Comparison of ENCODE assay signal across 7 mouse cellular contexts in genomic region chr7:35556205-35556603, GRCm38 (mm10). TPM values are rescaled to one million over a fixed set of nuclear protein-coding genes. Genes with fewer than 3 reads are reported as not detected.
DNase-seq lines count a peak whose midpoint lies in the region; ATAC-seq and TF ChIP-seq lines count a peak whose summit lies in the region.

TSS of gene Nudt19 (minus strand) at chr7:35556304.

- dilution Hi-C loops in CH12.LX (cut with MboI; ENCODE audit: extremely low pct_ligation_motif_present, extremely low pct_unique_long_range_greater_than_20kb, low sequenced_read_pairs), result no loop called here

- no peaks in the 10 kb centered on the region for H3K79me2 ChIP-seq in CH12.LX (replicated peaks; ENCODE audit: control insufficient read depth, extremely low read depth, insufficient read depth, poor library complexity, severe bottlenecking)

- H3K4me3 ChIP-seq in CH12.LX (replicated peaks in 1 of 3; ENCODE audit: low read depth in 2 of 3, low read length in 2 of 3, poor library complexity in 1 of 3), result peak within 1 kb of the TSS; percentile 86 to 94 (median 88)
- H3K4me3 ChIP-seq in G1E (ENCODE audit: low read depth, low read length), result peak within 1 kb of the TSS; percentile 87
- H3K4me3 ChIP-seq in forebrain, embryonic 14.5 days (ENCODE audit: low read depth, low read length), result peak within 1 kb of the TSS; percentile 77
- peak within 1 kb of the TSS; percentile 55 for H3K4me3 ChIP-seq in hindbrain, embryonic 12.5 days
- H3K4me3 ChIP-seq in liver, embryonic 14.5 days (ENCODE audit: insufficient read depth in 1 of 2, low read depth in 2 of 2, low read length in 2 of 2), result peak within 1 kb of the TSS; percentile 76 to 79

- TF ChIP-seq EP300 in CH12.LX (IDR thresholded peaks at IDR 0.05; ENCODE audit: low read length), result no peak
- TF ChIP-seq EP300 in liver, embryonic 14.5 days (IDR thresholded peaks at IDR 0.05; ENCODE audit: low read depth), result no peak

- H3K36me3 ChIP-seq in CH12.LX (replicated peaks in 1 of 2; ENCODE audit: control insufficient read depth in 1 of 2, insufficient read depth in 1 of 2, low read length in 1 of 2), result peaks cover 2 to 14% of the 10 kb centered on the region in 2 experiments
- H3K36me3 ChIP-seq in G1E (replicated peaks), result peaks cover 20% of the 10 kb centered on the region
- H3K36me3 ChIP-seq in forebrain, embryonic 14.5 days (ENCODE audit: control insufficient read depth, insufficient read depth, low read length), result 0 out of 2 replicates have a peak, but pooled peaks cover 4% of the 10 kb centered on the region
- 0 out of 2 replicates have a peak, but pooled peaks cover 5% of the 10 kb centered on the region for H3K36me3 ChIP-seq in hindbrain, embryonic 12.5 days
- peaks cover 11% of the 10 kb centered on the region for H3K36me3 ChIP-seq in liver, embryonic 14.5 days (replicated peaks; ENCODE audit: control insufficient read depth, insufficient read depth, low read depth)

- no peak for DNase-seq in CH12.LX (ENCODE audit: extremely low read depth)
- no peak for DNase-seq in G1E (ENCODE audit: low spot score)
- DNase-seq in forebrain, embryonic 14.5 days (ENCODE audit: low spot score), result no peak
- no peak for DNase-seq in liver, embryonic 14.5 days (ENCODE audit: low read depth in 3 of 3, low spot score in 3 of 3)
- DNase-seq in right cerebral cortex, postnatal 25 days, result no peak

- H3K4me1 ChIP-seq in CH12.LX (ENCODE audit: control insufficient read depth in 1 of 2, insufficient read depth in 2 of 2) (peaks cover 0 to 14% of the 10 kb centered on the region in 2 experiments; a peak in 3 of 4 replicates), G1E (ENCODE audit: insufficient read depth, low read depth, low read length) (peaks cover 77% of the 10 kb centered on the region)
- H3K4me1 ChIP-seq in forebrain, embryonic 14.5 days (ENCODE audit: control insufficient read depth, insufficient read depth, low read length), result no peaks in the 10 kb centered on the region
- H3K4me1 ChIP-seq in hindbrain, embryonic 12.5 days, result peaks cover 12% of the 10 kb centered on the region
- peaks cover 61 to 64% of the 10 kb centered on the region in 2 experiments for H3K4me1 ChIP-seq in liver, embryonic 14.5 days (replicated peaks; ENCODE audit: control insufficient read depth in 2 of 2, insufficient read depth in 2 of 2, low read length in 1 of 2)

- no peak for ATAC-seq in G1E (ENCODE audit: extremely low read depth, insufficient number of reproducible peaks, low FRiP score, poor library complexity, severe bottlenecking)
- no peak for ATAC-seq in forebrain, embryonic 14.5 days
- ATAC-seq in hindbrain, embryonic 12.5 days (ENCODE audit: low FRiP score), result no peak
- ATAC-seq in liver, embryonic 14.5 days (ENCODE audit: insufficient read depth), result no peak
- ATAC-seq in frontal cortex, adult (ENCODE audit: low TSS enrichment), result no peak

- H3K9me3 ChIP-seq in CH12.LX (replicated peaks; ENCODE audit: low read length) (no peaks in the 10 kb centered on the region), G1E (replicated peaks) (no peaks in the 10 kb centered on the region)
- H3K9me3 ChIP-seq in forebrain, embryonic 14.5 days (replicated peaks; ENCODE audit: control insufficient read depth, low read length), result no peaks in the 10 kb centered on the region
- H3K9me3 ChIP-seq in hindbrain, embryonic 12.5 days (replicated peaks), result no peaks in the 10 kb centered on the region
- H3K9me3 ChIP-seq in liver, embryonic 14.5 days (ENCODE audit: control insufficient read depth, low read length), result no peaks in the 10 kb centered on the region

- in situ Hi-C loops in CH12.LX (cut with MboI; ENCODE audit: low pct_ligation_motif_present, low pct_unique_long_range_greater_than_20kb, low sequenced_read_pairs), result loop anchor here (25.0 kb wide), 1 partner anchor 169 kb away; the partner anchor contains the start of genes Cep89 and Faap24

- TF ChIP-seq CTCF in CH12.LX (conservative IDR thresholded peaks at IDR 0.05 in 1 of 2, IDR thresholded peaks at IDR 0.05 in 1 of 2; ENCODE audit: low read depth in 2 of 2, low read length in 2 of 2) (no peak), G1E (IDR thresholded peaks at IDR 0.05; ENCODE audit: low read depth, low read length) (no peak)
- TF ChIP-seq CTCF in liver, embryonic 14.5 days (IDR thresholded peaks at IDR 0.05; ENCODE audit: low read depth), result no peak

- peaks cover 6% of the 10 kb centered on the region for H3K27me3 ChIP-seq in CH12.LX (replicated peaks)
- no peaks in the 10 kb centered on the region for H3K27me3 ChIP-seq in G1E (ENCODE audit: insufficient read depth, low read length)
- H3K27me3 ChIP-seq in forebrain, embryonic 14.5 days (replicated peaks; ENCODE audit: control insufficient read depth, insufficient read depth, low read length), result no peaks in the 10 kb centered on the region
- H3K27me3 ChIP-seq in hindbrain, embryonic 12.5 days, result no peaks in the 10 kb centered on the region
- no peaks in the 10 kb centered on the region for H3K27me3 ChIP-seq in liver, embryonic 14.5 days (ENCODE audit: control insufficient read depth, insufficient read depth, low read length)

- WGBS in forebrain, embryonic 14.5 days, result 65% methylated on average over 4 of the region's 4 CpGs
- WGBS in hindbrain, embryonic 12.5 days, result 81% methylated on average over 4 of the region's 4 CpGs
- 36% methylated on average over 4 of the region's 4 CpGs for WGBS in liver, embryonic 14.5 days (ENCODE audit: insufficient replicate concordance)

- no peak for TF ChIP-seq POLR2A in CH12.LX (IDR thresholded peaks at IDR 0.05; ENCODE audit: low read depth, low read length)

- TF ChIP-seq RAD21 in CH12.LX (IDR thresholded peaks at IDR 0.05; ENCODE audit: low read depth, low read length), result no peak

- peak within 1 kb of the TSS; percentile 77 for H3K27ac ChIP-seq in CH12.LX (ENCODE audit: insufficient read depth, low read depth)
- peak within 1 kb of the TSS; percentile 92 for H3K27ac ChIP-seq in forebrain, embryonic 14.5 days (ENCODE audit: low read depth, low read length)
- peak within 1 kb of the TSS; percentile 91 for H3K27ac ChIP-seq in hindbrain, embryonic 12.5 days
- peak within 1 kb of the TSS; percentile 90 for H3K27ac ChIP-seq in liver, embryonic 14.5 days

- H3K4me2 ChIP-seq in CH12.LX (ENCODE audit: insufficient read depth, low read depth, poor library complexity, severe bottlenecking), result peak within 1 kb of the TSS; percentile 52; the same call in 1 of the 2 replicates
- peak within 1 kb of the TSS; percentile 93 for H3K4me2 ChIP-seq in forebrain, embryonic 14.5 days (ENCODE audit: low read length)
- H3K4me2 ChIP-seq in hindbrain, embryonic 12.5 days (replicated peaks), result peak within 1 kb of the TSS; percentile 92
- H3K4me2 ChIP-seq in liver, embryonic 14.5 days (ENCODE audit: low read depth), result peak within 1 kb of the TSS; percentile 79

- H3K9ac ChIP-seq in CH12.LX (ENCODE audit: insufficient read depth, low read depth), result peak within 1 kb of the TSS; percentile 77
- peak within 1 kb of the TSS; percentile 91 for H3K9ac ChIP-seq in forebrain, embryonic 14.5 days (ENCODE audit: low read length)
- H3K9ac ChIP-seq in hindbrain, embryonic 12.5 days, result peak within 1 kb of the TSS; percentile 77
- H3K9ac ChIP-seq in liver, embryonic 14.5 days (replicated peaks), result peak within 1 kb of the TSS; percentile 84

TF ChIP-seq in CH12.LX, 34 proteins besides CTCF, POLR2A, EP300 and RAD21:
- TF ChIP-seq MAZ (IDR thresholded peaks at IDR 0.05; ENCODE audit: low read depth, low read length), result no peak
- TF ChIP-seq HCFC1 (IDR thresholded peaks at IDR 0.05; ENCODE audit: low read depth, low read length), result no peak
- no peak for TF ChIP-seq USF1 (IDR thresholded peaks at IDR 0.05; ENCODE audit: low read depth, low read length)
- TF ChIP-seq RCOR1 (conservative IDR thresholded peaks at IDR 0.05; ENCODE audit: low read depth, low read length), result no peak
- TF ChIP-seq MAFK (IDR thresholded peaks at IDR 0.05; ENCODE audit: insufficient replicate concordance, low read length), result no peak
- TF ChIP-seq POLR2AphosphoS2 (IDR thresholded peaks at IDR 0.05; ENCODE audit: low read depth, low read length), result no peak

RNA-seq across cellular contexts. Expression of gene Nudt19, which starts in this region (rescaled TPM):
- total RNA-seq in CH12.LX (2012; rRNA removed) (29.8 and 35.9 TPM in 2 replicates), CH12.LX (2014; rRNA removed) (128 and 130 TPM in 2 replicates), G1E (2014; fragmentation: Nextera tagmentation) (122 and 136 TPM in 2 replicates), G1E (2017) (79.1 and 85.6 TPM in 2 replicates)
- polyA plus RNA-seq in CH12.LX (2012; ENCODE audit: insufficient read length, low read depth) (42.7 and 58.0 TPM in 2 replicates), G1E (2012) (30.1 and 31.9 TPM in 2 replicates)
- 110 and 113 TPM in 2 replicates for polyA plus RNA-seq in forebrain, embryonic 14.5 days (2014; fragmentation: Nextera tagmentation; extraction: Ambion mirVana)
- polyA plus RNA-seq in hindbrain, embryonic 12.5 days (2016; fragmentation: Nextera tagmentation; extraction: Ambion mirVana), result 41.0 and 43.9 TPM in 2 replicates
- 27.6 and 53.2 TPM in 2 replicates for polyA plus RNA-seq in liver, embryonic 14.5 days (2012; rRNA removed)
- polyA plus RNA-seq in liver, embryonic 14.5 days (2014; fragmentation: Nextera tagmentation; extraction: Ambion mirVana), result 81.7 and 86.0 TPM in 2 replicates
